Mouse (Mus musculus): ENCODE results near the gene Lair1.
"Not testable (repeated sequence)": the region's sequence is repeated elsewhere in the genome, so short reads cannot be mapped to it uniquely, and the experiment has no call there.

Gene Lair1

GRCm38 (mm10) chr7:4063013-4063412 lies at the start of gene Lair1:
Lair1 (minus strand) TSS chr7:4063204.
- DNase-seq, result no peak

DNA sequence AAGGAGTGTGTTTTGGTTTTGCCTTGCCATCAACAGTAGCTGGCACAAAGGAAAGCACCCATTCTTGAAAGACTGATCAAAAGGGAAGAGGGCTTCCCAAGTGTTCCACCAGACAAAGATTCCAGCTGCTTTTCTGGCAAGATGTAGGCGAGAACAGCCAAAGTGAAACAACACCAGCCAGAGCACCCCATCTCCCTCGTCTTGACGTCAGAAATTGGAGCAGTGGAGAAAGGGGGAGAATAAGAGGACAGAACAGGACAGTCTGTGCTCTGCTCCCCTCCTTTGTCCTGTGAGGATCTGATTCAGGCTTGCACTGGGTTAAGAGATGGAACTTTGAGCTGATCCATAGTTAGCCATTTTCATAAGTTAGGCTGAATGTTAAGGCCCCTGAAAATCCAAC lies 48.8 kb upstream of the Lair1 start:
- no peak for DNase-seq

DNA sequence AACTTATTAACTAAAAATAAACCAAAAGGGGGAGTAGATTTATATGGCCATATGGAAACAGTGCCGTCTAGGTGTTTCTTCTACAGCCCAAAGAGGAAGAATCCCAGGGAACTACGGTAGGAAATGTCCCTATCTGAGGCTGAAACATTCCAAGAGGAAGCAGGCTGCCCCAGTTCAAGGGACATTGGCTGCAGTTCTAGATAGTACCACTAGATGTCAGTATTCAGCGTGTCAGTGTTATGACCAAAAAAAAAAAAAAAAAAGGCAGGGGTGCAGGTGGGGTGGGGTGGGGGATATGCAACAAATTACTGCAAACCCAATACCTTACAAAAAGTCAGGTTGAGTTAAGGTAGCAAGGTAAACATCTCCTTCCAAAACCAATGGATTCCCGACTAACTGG lies 40.4 kb upstream of the Lair1 start:
- peak; percentile 63 for DNase-seq

GRCm38 (mm10) chr7:4101144-4101543 lies 38.1 kb upstream of the Lair1 start:
- DNase-seq, result no peak

- DNase-seq, result no peak
Measured at GRCm38 (mm10) chr7:4098832-4099231, 35.8 kb upstream of the Lair1 start.

DNA sequence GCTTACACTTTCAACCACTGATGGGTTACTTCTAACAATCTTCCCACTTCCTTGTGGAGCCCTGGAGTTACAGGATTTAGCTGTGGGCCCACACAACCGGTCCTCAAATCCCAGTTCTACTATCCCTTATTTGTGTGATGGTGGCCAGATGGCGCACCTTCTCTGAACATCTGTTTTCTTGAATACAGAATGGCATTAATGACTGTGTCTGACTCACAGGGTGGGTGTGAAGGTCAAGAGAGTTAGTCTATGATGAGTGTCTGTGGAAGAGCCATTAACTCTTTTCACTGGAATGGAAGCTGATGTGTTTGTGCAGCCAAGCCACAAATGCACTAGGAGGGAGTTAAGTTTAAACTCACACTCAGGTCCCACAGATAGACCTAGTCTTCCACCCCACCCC lies 35.3 kb upstream of the Lair1 start:
- no peak for DNase-seq

DNA sequence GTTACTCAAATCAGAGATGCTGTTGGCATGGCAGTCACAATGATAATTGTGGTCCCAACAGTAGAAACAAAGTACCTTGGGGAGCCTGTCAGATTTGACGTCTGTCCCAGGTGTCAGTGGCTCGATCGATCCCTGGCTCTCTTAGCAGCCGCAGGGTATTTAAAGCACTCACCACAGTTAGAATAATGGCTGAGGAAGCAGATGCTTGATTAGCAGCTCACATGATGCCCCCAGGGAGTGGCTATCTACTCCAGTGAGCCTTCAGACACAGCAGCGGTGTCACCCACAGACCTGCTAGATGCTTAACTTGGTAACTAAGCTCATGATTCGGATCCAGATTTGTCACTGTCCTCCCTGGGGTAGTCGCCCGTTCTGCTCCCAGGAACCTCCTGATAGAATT lies 28.2 kb upstream of the Lair1 start:
- no peak for DNase-seq

- no peak for DNase-seq
Measured at GRCm38 (mm10) chr7:4088679-4089078, 25.7 kb upstream of the Lair1 start.

GRCm38 (mm10) chr7:4087896-4088480 lies 25.0 kb upstream of the Lair1 start:
- DNase-seq, result no peak

DNA sequence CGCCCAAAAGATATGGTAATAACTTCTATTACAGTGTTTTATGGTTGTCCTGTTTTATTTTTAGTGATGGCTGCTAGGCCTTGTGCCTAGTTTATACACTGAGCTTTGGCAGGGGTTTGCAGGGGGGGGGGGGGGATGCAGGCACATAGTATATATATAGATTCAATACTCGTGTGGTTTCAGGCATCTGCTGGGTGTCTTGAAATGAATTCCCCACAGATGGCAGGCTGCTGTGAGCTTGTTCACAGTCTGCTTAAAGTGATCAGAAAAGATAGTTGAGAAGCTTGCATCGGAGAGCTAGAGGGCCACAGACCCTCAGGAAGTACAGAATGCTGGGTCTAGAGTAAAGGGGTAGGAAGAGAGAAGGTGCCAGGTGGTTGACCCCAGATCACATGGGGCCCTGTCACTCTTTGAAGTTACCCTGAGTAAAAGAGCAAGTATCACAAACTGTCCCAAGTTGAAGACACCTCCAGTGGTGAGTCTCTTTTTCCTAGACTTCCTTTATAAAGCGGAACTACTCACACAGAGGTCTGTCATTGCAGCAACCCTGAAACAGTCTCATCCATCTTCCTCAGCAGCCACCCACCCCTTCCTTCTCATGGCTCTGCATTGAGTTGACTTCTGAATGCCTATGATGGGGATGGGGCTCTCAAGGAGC lies 24.4 kb upstream of the Lair1 start:
- no peak for DNase-seq

DNA sequence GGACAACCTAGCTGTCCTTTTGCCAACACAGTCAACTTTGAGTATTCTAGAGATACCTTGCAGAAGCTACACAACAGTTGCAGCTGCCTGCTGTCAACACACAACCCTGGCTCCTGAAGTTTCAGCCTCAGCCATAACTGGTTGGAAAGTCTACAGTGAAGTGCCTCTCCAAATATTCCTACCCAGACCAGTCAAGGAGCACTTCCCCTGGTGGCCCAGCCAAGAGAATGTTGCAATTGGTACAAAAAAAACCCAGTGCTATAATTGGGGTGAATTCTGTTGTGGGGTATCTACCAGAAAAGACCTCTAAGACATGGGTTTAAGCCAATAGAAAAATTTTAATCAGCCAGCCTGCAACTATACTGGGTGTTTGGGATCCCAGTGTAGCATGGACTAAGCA lies 22.6 kb upstream of the Lair1 start:
- DNase-seq, result no peak

- DNase-seq, result no peak
Measured at GRCm38 (mm10) chr7:4084161-4084560, 21.2 kb upstream of the Lair1 start.

DNA sequence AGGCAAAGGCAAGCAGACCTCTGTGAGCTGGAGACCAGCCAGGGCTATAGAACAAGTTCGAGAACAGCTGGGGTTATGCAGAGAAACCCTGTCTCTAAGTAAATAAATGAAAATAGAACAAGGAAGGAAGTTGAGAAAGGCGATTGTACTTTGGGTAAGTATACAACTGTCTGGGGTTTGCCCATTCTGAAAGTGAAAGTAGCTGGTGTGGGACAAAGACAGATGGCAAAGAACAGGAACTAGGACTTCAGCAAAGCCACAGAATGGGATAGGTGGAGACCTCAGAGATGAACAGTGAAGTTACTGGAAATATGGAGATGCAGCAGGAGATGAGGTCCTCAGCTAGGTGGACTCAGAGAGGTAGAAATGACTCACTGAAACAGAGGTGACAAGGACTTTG lies 19.8 kb upstream of the Lair1 start:
- DNase-seq, result peak; percentile 42

GRCm38 (mm10) chr7:4081706-4082105 lies 18.7 kb upstream of the Lair1 start:
- no peak for DNase-seq

- no peak for DNase-seq
Measured at GRCm38 (mm10) chr7:4080552-4080951, 17.5 kb upstream of the Lair1 start.

DNA sequence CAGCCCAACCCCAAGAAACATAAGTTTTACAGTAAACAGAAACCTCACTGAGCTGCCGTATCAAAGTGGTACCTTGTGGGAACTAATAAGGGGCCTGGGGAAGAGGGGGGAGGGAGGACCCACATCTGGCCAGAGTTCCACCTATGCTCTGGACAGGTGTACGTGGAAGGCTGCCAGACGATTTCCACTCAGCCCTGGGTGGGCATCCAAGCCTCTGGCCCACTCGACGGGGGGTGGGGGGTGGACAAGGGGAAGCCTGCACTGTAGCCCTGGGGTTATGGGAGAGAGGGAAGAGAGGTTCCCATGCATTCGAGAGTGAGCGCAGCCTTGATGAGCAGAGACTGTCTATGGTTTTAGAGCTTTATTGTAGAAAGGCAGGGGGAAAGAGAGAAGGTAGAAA lies 16.5 kb upstream of the Lair1 start:
- no peak for DNase-seq

DNA sequence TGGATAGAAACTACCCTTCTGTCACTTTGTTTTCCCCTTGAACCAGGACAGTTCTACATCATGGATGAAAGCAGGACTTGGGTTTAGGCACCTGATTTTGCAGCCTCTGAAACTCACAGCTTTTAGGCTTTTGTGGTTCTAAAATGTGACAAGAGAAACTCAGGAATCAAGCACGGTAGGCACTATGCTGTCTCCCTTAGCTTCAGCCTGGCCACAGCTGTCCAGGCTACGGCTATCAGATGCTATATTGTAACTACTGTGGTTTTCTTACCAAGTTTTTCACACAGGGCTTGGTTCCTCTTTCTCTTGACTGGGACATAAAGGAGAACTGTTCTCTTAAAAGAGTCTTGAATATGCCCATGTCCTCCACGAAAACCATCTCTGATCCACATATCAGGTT lies 10.1 kb upstream of the Lair1 start:
- DNase-seq, result no peak

- DNase-seq, result no peak
Measured at GRCm38 (mm10) chr7:4071066-4071465, 8.1 kb upstream of the Lair1 start.

DNA sequence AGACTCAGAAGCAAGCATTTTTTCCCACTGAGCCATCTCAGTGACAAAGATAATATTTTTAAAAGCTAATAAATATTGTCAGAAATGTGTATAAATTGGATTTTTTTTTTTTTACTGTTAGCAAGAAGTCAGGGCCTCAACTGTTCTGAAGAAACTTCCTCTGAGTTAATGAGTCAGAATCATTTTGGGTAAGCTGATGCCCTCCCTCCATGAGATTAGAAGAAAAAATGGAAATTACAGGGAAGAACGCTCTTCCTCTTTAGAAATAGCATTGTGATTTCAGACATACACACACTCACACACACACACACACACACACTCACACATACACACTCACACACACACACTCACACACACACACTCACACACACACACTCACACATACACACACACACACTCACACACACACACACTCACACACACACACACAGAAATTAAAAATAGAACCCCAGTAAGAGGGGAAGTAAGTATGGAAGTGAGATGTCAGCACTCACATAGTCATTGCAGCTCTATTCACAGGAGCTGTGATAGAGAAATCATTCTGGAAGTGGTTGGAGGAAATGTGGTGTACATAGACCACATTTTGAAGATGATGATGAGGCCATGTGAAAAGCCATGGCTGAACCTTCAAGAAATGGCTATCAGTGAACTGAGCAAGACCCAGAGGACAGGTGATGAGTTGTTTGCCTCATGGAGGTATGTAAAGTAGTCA lies 866 bp upstream of the Lair1 start:
- no peak for DNase-seq

- not testable (repeated sequence) for DNase-seq
Measured at GRCm38 (mm10) chr7:4060602-4061188, 2.3 kb downstream of the Lair1 start.

GRCm38 (mm10) chr7:4026794-4027421 lies 36.1 kb downstream of the Lair1 start:
- peak; percentile 18 for DNase-seq

DNA sequence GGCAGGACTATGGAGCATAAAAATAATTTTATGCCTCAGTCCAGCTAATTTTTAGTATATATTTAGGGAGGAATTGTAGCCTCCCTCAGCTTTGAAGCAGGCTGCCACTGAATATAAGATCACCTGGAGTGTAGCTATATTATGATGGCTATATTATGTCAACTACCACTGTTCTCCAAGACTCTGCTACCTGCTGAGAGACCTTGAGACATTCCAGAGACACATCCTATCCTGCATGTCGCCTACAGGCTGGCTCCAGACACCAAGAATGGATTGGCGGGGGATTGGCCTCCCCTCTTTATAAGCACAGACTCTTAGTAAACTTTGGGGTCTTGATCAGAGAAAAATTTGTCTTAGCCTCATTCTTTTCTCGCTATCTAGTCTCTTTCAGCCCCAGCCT lies 58.4 kb downstream of the Lair1 start:
- DNase-seq, result not testable (repeated sequence)

DNA sequence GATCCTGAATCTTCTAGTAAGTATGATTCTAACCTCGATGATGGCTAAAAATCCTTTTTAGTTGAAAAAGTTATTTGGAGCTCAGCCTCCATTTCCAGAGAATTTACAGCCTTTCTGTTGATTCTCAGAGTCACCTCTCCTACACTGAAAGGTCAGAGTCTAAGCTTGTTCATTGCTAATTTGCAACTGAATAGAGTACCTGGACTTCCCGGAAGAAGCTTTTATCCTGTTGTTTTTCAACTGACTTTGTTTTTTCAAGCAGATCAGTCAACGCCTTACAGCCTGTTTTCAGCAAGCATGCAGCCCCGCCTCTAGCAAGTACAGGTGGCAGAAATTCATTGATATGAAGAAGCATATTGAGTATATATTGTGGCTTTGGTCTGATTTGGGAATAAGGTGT lies 59.0 kb downstream of the Lair1 start:
- DNase-seq, result not testable (repeated sequence)

- DNase-seq, result no peak
Measured at GRCm38 (mm10) chr7:3962017-3962416, 101.0 kb downstream of the Lair1 start.
